Mouse (Mus musculus): ENCODE results near the gene Gcgr. TPM values are rescaled to one million over a fixed set of nuclear protein-coding genes. Genes with fewer than 3 reads are reported as not detected.
A peak's percentile ranks its signal among the peaks of the same experiment; 100 is the strongest.
"Not testable (repeated sequence)": the region's sequence is repeated elsewhere in the genome, so short reads cannot be mapped to it uniquely, and the experiment has no call there.

Gene Gcgr
- polyA plus RNA-seq, 1 experiment from 2014 or later, result 1.4 TPM

DNA sequence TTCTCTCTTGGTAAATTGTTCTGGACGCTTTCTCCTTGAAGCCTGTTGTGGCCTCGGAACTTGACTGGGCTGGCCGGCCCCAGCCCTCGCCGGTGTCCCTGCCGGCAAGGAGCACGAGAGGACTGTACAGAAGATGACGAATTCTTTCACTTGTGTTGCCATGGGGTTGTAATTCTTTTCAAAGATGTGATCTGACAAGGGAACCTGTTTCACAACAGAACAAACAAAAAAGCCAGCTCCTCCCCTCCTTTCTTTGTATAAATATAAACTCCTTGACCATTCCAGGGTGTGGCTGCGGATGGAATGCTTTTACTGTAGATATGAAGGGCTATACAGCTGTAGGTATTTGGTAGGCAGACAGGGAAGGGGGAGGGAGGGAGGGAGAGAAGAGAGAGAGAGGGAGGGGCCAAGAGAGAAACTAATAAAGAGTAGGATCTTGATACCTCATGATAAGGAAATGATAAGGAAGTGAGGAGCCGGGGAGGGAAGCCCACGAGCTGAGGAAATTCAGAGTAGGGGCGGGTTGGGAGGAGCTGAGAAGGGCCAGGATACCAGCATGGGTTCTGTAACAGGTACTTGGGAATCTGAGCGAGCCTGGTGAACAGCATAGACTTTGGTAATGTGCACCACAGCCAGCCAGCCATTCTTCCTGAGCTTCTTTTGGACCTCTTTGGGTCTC, 22.7 kb upstream of the Gcgr start:
- no peaks in the 10 kb centered on the region for H3K36me3 ChIP-seq
- no peak overlapping the region for H3K27ac ChIP-seq (ENCODE audit: poor library complexity, severe bottlenecking)
- H3K4me3 ChIP-seq, result no peak overlapping the region
- H3K9ac ChIP-seq, result no peak overlapping the region
- no peak overlapping the region for H3K4me2 ChIP-seq
- peaks cover 21% of the 10 kb centered on the region for H3K4me1 ChIP-seq (replicated peaks)
- no peak for ATAC-seq (ENCODE audit: insufficient number of reproducible peaks, low FRiP score)
- WGBS, result 71% methylated on average over 13 of the region's 13 CpGs
- no peaks in the 10 kb centered on the region for H3K9me3 ChIP-seq (replicated peaks)
- H3K27me3 ChIP-seq (replicated peaks), result 0 out of 2 replicates have a peak, but pooled peaks cover 5% of the 10 kb centered on the region

DNA sequence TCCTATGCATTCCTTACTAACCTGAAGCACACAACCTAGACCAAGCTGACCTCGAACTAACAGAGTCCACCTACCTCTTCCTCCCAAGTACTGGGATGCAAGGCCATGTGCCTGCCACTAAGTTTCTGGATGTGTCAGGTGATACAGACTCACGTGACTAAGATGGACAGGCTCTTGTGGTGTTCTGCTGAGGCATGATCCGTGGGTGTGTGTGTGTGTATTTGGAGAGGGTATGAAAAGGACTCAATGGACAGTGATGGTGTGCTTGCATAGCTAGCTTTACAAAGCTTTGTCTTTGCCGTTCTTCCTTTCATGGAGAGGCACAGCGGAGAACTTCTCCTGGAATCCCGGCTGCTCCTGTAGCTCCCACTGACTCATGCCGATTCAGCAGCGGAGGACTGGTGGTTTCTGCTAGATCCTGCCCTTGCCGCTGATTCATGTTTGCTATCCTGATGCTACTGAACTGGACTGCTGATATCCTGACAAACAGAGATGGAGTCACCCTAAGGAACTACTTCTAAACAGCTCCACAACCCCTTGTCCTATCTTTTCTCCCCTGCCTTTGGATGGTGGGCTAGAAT, 22.1 kb upstream of the Gcgr start:
- no peak overlapping the region for H3K9ac ChIP-seq
- ATAC-seq (ENCODE audit: insufficient number of reproducible peaks, low FRiP score), result no peak
- H3K9me3 ChIP-seq (replicated peaks), result no peaks in the 10 kb centered on the region
- H3K4me1 ChIP-seq (replicated peaks), result peaks cover 21% of the 10 kb centered on the region
- no peak overlapping the region for H3K4me3 ChIP-seq
- no peak overlapping the region for H3K27ac ChIP-seq (ENCODE audit: poor library complexity, severe bottlenecking)
- 0 out of 2 replicates have a peak, but pooled peaks cover 5% of the 10 kb centered on the region for H3K27me3 ChIP-seq (replicated peaks)
- no peak overlapping the region for H3K4me2 ChIP-seq
- H3K36me3 ChIP-seq, result no peaks in the 10 kb centered on the region
- 77% methylated on average over 9 of the region's 9 CpGs for WGBS

- 0 out of 2 replicates have a peak, but pooled peaks have one; percentile 55 for ATAC-seq (ENCODE audit: insufficient number of reproducible peaks, low FRiP score)
- WGBS, result 28% methylated on average over 4 of the region's 4 CpGs
- H3K4me2 ChIP-seq, result peak overlapping the region; percentile 68
- H3K36me3 ChIP-seq, result no peaks in the 10 kb centered on the region
- H3K9me3 ChIP-seq (replicated peaks), result no peaks in the 10 kb centered on the region
- H3K4me1 ChIP-seq (replicated peaks), result peaks cover 21% of the 10 kb centered on the region
- no peak overlapping the region for H3K4me3 ChIP-seq
- no peak overlapping the region for H3K9ac ChIP-seq
- H3K27me3 ChIP-seq (replicated peaks), result 0 out of 2 replicates have a peak, but pooled peaks cover 5% of the 10 kb centered on the region
- H3K27ac ChIP-seq (ENCODE audit: poor library complexity, severe bottlenecking), result 0 out of 2 replicates have a peak overlapping the region, but pooled peaks have one; percentile 10
Observed at GRCm38 (mm10) chr11:120509940-120510339, 20.6 kb upstream of the Gcgr start.

- H3K4me2 ChIP-seq, result peak overlapping the region; percentile 68
- WGBS, result 6% methylated on average over 16 of the region's 16 CpGs
- peak; percentile 77 for ATAC-seq (ENCODE audit: insufficient number of reproducible peaks, low FRiP score)
- H3K9me3 ChIP-seq (replicated peaks), result no peaks in the 10 kb centered on the region
- H3K4me3 ChIP-seq, result peak overlapping the region; percentile 37
- peaks cover 21% of the 10 kb centered on the region for H3K4me1 ChIP-seq (replicated peaks)
- H3K27ac ChIP-seq (ENCODE audit: poor library complexity, severe bottlenecking), result peak overlapping the region; percentile 47; the same call in 1 of the 2 replicates
- 0 out of 2 replicates have a peak, but pooled peaks cover 5% of the 10 kb centered on the region for H3K27me3 ChIP-seq (replicated peaks)
- peak overlapping the region; percentile 60 for H3K9ac ChIP-seq
- H3K36me3 ChIP-seq, result no peaks in the 10 kb centered on the region
Observed at GRCm38 (mm10) chr11:120510375-120511030, 20.0 kb upstream of the Gcgr start.

DNA sequence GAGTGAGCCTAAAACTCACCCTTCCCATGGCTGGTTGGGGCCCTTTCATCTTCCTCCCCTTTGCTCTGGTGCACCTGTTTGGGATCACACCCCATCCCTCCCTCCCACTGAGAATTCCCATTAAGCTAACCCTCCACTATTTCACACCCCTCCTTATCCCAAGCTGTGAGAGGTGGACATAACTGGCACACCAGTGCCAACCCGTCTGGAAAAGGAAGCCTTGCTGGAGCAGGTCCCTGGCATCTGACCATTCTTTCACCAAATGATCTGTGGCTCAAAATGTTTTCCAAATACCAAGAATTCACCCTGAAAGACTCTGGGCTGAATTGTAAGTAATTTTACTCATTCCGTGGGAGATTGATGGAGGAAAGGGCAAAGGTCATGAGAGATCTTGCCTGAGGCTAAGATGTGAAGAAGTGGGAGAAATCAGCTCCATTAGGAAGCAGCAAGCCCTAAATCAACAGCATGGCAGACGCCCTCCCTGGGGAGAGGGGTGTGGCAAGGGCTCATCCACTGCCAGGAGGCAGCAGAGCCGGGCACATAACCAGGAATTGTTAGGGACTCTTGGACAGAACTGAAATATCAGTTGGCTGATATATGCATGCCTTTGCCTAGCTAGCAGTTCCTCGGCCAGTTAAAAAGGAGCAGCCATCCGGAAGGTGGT, 17.6 kb upstream of the Gcgr start:
- peaks cover 17% of the 10 kb centered on the region for H3K4me1 ChIP-seq (replicated peaks)
- H3K27me3 ChIP-seq (replicated peaks), result 0 out of 2 replicates have a peak, but pooled peaks cover 5% of the 10 kb centered on the region
- no peak overlapping the region for H3K4me3 ChIP-seq
- H3K36me3 ChIP-seq, result no peaks in the 10 kb centered on the region
- no peak overlapping the region for H3K9ac ChIP-seq
- H3K27ac ChIP-seq (ENCODE audit: poor library complexity, severe bottlenecking), result no peak overlapping the region
- no peaks in the 10 kb centered on the region for H3K9me3 ChIP-seq (replicated peaks)
- ATAC-seq (ENCODE audit: insufficient number of reproducible peaks, low FRiP score), result no peak
- WGBS, result 50% methylated on average over 6 of the region's 6 CpGs
- no peak overlapping the region for H3K4me2 ChIP-seq

- WGBS, result 86% methylated on average over 2 of the region's 2 CpGs
- H3K4me3 ChIP-seq; ATAC-seq (ENCODE audit: insufficient number of reproducible peaks, low FRiP score): not testable (repeated sequence)
Observed at GRCm38 (mm10) chr11:120514262-120514661, 16.2 kb upstream of the Gcgr start.

DNA sequence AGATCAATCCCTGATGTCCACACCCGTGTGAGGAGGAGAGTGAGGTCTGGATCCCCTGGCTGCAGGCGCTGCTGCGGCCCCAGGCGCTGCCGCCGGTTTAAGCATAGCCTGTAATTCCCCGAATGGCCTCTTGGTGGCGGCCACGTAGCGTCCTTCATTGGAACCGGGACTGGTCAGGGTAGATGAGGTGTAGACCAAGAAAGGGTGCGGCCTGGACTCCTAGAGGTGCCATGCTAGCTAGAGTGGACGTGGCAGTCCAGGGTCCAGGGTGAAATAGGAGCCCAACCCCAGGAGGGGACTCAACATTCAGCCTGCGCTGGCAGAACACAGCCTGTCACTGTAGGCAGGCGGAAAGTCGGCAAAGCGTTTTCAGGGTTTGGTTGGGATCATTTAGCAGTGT, 14.9 kb upstream of the Gcgr start:
- no peak overlapping the region for H3K27ac ChIP-seq (ENCODE audit: poor library complexity, severe bottlenecking)
- peak; percentile 59 for ATAC-seq (ENCODE audit: insufficient number of reproducible peaks, low FRiP score)
- H3K27me3 ChIP-seq (replicated peaks), result no peaks in the 10 kb centered on the region
- no peaks in the 10 kb centered on the region for H3K9me3 ChIP-seq (replicated peaks)
- H3K4me1 ChIP-seq (replicated peaks), result peaks cover 25% of the 10 kb centered on the region
- WGBS, result 17% methylated on average over 17 of the region's 17 CpGs
- no peak overlapping the region for H3K4me2 ChIP-seq
- H3K36me3 ChIP-seq, result no peaks in the 10 kb centered on the region
- H3K4me3 ChIP-seq, result no peak overlapping the region
- H3K9ac ChIP-seq, result no peak overlapping the region

More at GRCm38 (mm10) chr11:120514262-120514661, 16.2 kb upstream of the Gcgr start:
- not testable (repeated sequence) for H3K9me3 ChIP-seq (replicated peaks); H3K27ac ChIP-seq (ENCODE audit: poor library complexity, severe bottlenecking); H3K9ac ChIP-seq; H3K4me2 ChIP-seq; H3K27me3 ChIP-seq (replicated peaks); H3K36me3 ChIP-seq
- peaks cover 23% of the 10 kb centered on the region for H3K4me1 ChIP-seq (replicated peaks)

- ATAC-seq (ENCODE audit: insufficient number of reproducible peaks, low FRiP score), result no peak
- WGBS, result 74% methylated on average over 4 of the region's 4 CpGs
- no peak overlapping the region for H3K9ac ChIP-seq
- H3K9me3 ChIP-seq (replicated peaks), result no peaks in the 10 kb centered on the region
- no peaks in the 10 kb centered on the region for H3K27me3 ChIP-seq (replicated peaks)
- peaks cover 30% of the 10 kb centered on the region for H3K4me1 ChIP-seq (replicated peaks)
- no peaks in the 10 kb centered on the region for H3K36me3 ChIP-seq
- H3K4me3 ChIP-seq, result no peak overlapping the region
- no peak overlapping the region for H3K4me2 ChIP-seq
- no peak overlapping the region for H3K27ac ChIP-seq (ENCODE audit: poor library complexity, severe bottlenecking)
Observed at GRCm38 (mm10) chr11:120517147-120517546, 13.4 kb upstream of the Gcgr start.

DNA sequence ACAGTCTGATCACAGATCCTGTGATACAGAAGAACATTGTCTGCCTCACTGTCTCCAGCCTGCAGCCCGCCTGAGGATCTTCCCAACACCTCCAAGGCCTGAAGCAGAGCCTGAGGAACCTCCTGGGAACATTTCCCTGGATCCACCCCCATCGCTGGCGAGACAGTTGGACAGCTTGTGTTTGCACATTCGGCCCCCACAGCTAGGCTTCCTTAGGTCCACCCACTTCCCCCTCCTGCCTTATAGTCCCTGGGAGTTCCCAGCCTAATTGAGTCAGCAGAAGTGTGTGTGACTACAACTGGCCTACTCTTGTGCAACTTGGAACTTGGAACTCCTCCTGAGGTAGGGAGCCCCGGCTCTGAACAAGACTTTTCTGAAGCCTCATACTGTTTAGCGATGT, 12.5 kb upstream of the Gcgr start:
- no peaks in the 10 kb centered on the region for H3K36me3 ChIP-seq
- H3K4me3 ChIP-seq, result no peak overlapping the region
- WGBS, result 66% methylated on average over 6 of the region's 6 CpGs
- no peak for ATAC-seq (ENCODE audit: insufficient number of reproducible peaks, low FRiP score)
- H3K4me2 ChIP-seq, result no peak overlapping the region
- H3K27ac ChIP-seq (ENCODE audit: poor library complexity, severe bottlenecking), result no peak overlapping the region
- no peaks in the 10 kb centered on the region for H3K27me3 ChIP-seq (replicated peaks)
- H3K4me1 ChIP-seq (replicated peaks), result peaks cover 30% of the 10 kb centered on the region
- H3K9me3 ChIP-seq (replicated peaks), result no peaks in the 10 kb centered on the region
- no peak overlapping the region for H3K9ac ChIP-seq

GRCm38 (mm10) chr11:120518558-120518957, 11.9 kb upstream of the Gcgr start:
- Histone ChIP-seq H3K9ac (no peak overlapping the region), H3K27ac (ENCODE audit: poor library complexity, severe bottlenecking) (no peak overlapping the region), H3K4me1 (replicated peaks) (peaks cover 30% of the 10 kb centered on the region), H3K4me3 (no peak overlapping the region), H3K36me3 (no peaks in the 10 kb centered on the region), H3K9me3 (replicated peaks) (no peaks in the 10 kb centered on the region), H3K27me3 (replicated peaks) (no peaks in the 10 kb centered on the region), H3K4me2 (no peak overlapping the region)
- ATAC-seq (ENCODE audit: insufficient number of reproducible peaks, low FRiP score), result no peak; the same call in 1 of the 2 replicates
- WGBS, result 64% methylated on average over 6 of the region's 6 CpGs

DNA sequence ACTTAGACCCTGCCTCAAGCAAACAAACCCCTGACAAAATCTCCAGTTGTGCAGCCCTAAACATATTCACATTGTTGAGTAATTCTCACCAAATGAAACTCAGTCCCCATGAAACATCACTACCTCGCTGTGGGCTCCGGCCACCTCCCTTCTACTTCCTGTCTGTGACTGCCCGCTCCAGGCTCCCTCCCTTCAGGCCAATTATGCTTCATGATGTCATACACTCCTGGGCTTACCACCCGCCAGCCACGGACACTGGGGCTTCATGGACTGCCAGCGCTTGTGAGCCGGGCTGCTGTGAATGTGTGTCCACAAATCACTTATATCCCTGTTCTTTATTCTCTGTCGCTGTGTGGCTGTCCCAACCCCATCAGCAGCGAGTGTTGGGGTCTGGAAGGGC, 10.8 kb upstream of the Gcgr start:
- Histone ChIP-seq H3K9ac (peak overlapping the region; percentile 19; the same call in 1 of the 2 replicates), H3K4me3 (peak overlapping the region; percentile 3; the same call in 1 of the 2 replicates), H3K9me3 (replicated peaks) (no peaks in the 10 kb centered on the region), H3K4me1 (replicated peaks) (peaks cover 30% of the 10 kb centered on the region), H3K27me3 (replicated peaks) (no peaks in the 10 kb centered on the region), H3K4me2 (peak overlapping the region; percentile 31), H3K27ac (ENCODE audit: poor library complexity, severe bottlenecking) (peak overlapping the region; percentile 44; the same call in 1 of the 2 replicates), H3K36me3 (no peaks in the 10 kb centered on the region)
- 37% methylated on average over 9 of the region's 9 CpGs for WGBS
- ATAC-seq (ENCODE audit: insufficient number of reproducible peaks, low FRiP score), result no peak
